7 mouse cellular contexts compared by ENCODE assay signal in genomic region chr11:70970560-70971540, GRCm38 (mm10). TPM values are rescaled to one million over a fixed set of nuclear protein-coding genes. Genes with fewer than 3 reads are reported as not detected.
DNase-seq lines count a peak whose midpoint lies in the region; ATAC-seq and TF ChIP-seq lines count a peak whose summit lies in the region.

No protein-coding gene starts in this region.

- ATAC-seq in granulocyte monocyte progenitor cell, adult 5-6 weeks (replicated peaks; ENCODE audit: poor library complexity, severe bottlenecking), result peak; percentile 53
- peak; percentile 59 for ATAC-seq in liver, embryonic 16.5 days (ENCODE audit: low read depth)

- peak overlapping the region; percentile 83 for H3K27ac ChIP-seq in bone marrow macrophage, adult 2 months (ENCODE audit: insufficient read depth, low read depth, low read length)
- peak overlapping the region; percentile 99 for H3K27ac ChIP-seq in liver, embryonic 16.5 days (ENCODE audit: low read length)
- no peak overlapping the region for H3K27ac ChIP-seq in olfactory bulb, adult 2 months (ENCODE audit: insufficient read depth, low read depth, low read length)

- H3K4me3 ChIP-seq in bone marrow macrophage, adult 2 months (ENCODE audit: insufficient read depth, low read length), result peak overlapping the region; percentile 91
- peak overlapping the region; percentile 77 for H3K4me3 ChIP-seq in liver, embryonic 16.5 days (ENCODE audit: low read depth, low read length)
- peak overlapping the region; percentile 84 for H3K4me3 ChIP-seq in olfactory bulb, adult 2 months (ENCODE audit: insufficient read depth, low read depth, low read length)

- TF ChIP-seq CTCF in bone marrow macrophage, adult 2 months (IDR thresholded peaks at IDR 0.05; ENCODE audit: low read depth, low read length), result no peak
- no peak for TF ChIP-seq CTCF in olfactory bulb, adult 2 months (IDR thresholded peaks at IDR 0.05; ENCODE audit: insufficient read depth, low read depth, low read length)

- H3K27me3 ChIP-seq in liver, embryonic 16.5 days (ENCODE audit: control insufficient read depth, insufficient read depth, low read depth, low read length), result no peaks in the 10 kb centered on the region

- H3K9me3 ChIP-seq in liver, embryonic 16.5 days (replicated peaks; ENCODE audit: control insufficient read depth, low read length), result no peaks in the 10 kb centered on the region

- peak; percentile 30 for DNase-seq in spleen, adult 12 weeks (ENCODE audit: low spot score)
- DNase-seq in spleen, postnatal 4 days (ENCODE audit: low spot score in 2 of 2), result no peak
- DNase-seq in left cerebral cortex, adult 11 months (ENCODE audit: low spot score), result no peak

- H3K4me2 ChIP-seq in liver, embryonic 16.5 days (ENCODE audit: low read depth, low read length), result peak overlapping the region; percentile 78

- WGBS in liver, embryonic 16.5 days (ENCODE audit: insufficient replicate concordance), result 7% methylated on average over 24 of the region's 24 CpGs
- 12% methylated on average over 24 of the region's 24 CpGs for WGBS in olfactory bulb, adult 2 months

- H3K36me3 ChIP-seq in liver, embryonic 16.5 days (ENCODE audit: control insufficient read depth, insufficient read depth), result peaks cover 52% of the 10 kb centered on the region

- H3K9ac ChIP-seq in liver, embryonic 16.5 days (ENCODE audit: low read depth, low read length), result peak overlapping the region; percentile 84

- no peak for TF ChIP-seq POLR2A in bone marrow macrophage, adult 2 months (IDR thresholded peaks at IDR 0.05; ENCODE audit: borderline replicate concordance, low read depth, low read length)
- TF ChIP-seq POLR2A in olfactory bulb, adult 2 months (IDR thresholded peaks at IDR 0.05; ENCODE audit: insufficient read depth, low read depth, low read length), result no peak

- peaks cover 7% of the 10 kb centered on the region; the same call in 1 of the 2 replicates for H3K4me1 ChIP-seq in bone marrow macrophage, adult 2 months (ENCODE audit: control insufficient read depth, insufficient read depth, low read length)
- peaks cover 25% of the 10 kb centered on the region for H3K4me1 ChIP-seq in liver, embryonic 16.5 days (ENCODE audit: control insufficient read depth, low read depth, low read length)
- H3K4me1 ChIP-seq in olfactory bulb, adult 2 months (ENCODE audit: control insufficient read depth, insufficient read depth, low read length), result peaks cover 2% of the 10 kb centered on the region; the same call in 1 of the 2 replicates

RNA-seq across cellular contexts. Expression of gene Rpain, which starts 0.8 kb away (rescaled TPM):
- polyA plus RNA-seq in bone marrow macrophage, adult 2 months (2012; ENCODE audit: insufficient read depth, insufficient read length, missing spikeins), result 60.5 and 65.8 TPM in 2 replicates
- 42.4 and 73.8 TPM in 2 replicates for total RNA-seq in granulocyte monocyte progenitor cell, adult 5-6 weeks (2014; fragmentation: Nextera tagmentation)
- 25.2 and 55.4 TPM in 2 replicates for total RNA-seq in granulocyte monocyte progenitor cell, adult 5-6 weeks (2017)
- polyA plus RNA-seq in liver, embryonic 16.5 days (2015; fragmentation: Nextera tagmentation; extraction: Ambion mirVana), result 75.4 and 81.1 TPM in 2 replicates
- not detected in 2 replicates for polyA plus RNA-seq in olfactory bulb, adult 2 months (2012; ENCODE audit: insufficient read depth, insufficient read length, low replicate concordance, missing spikeins)

RNA-seq across cellular contexts. Expression of gene Nup88, which starts 1.1 kb away (rescaled TPM):
- 54.1 and 56.2 TPM in 2 replicates for polyA plus RNA-seq in bone marrow macrophage, adult 2 months (2012; ENCODE audit: insufficient read depth, insufficient read length, missing spikeins)
- total RNA-seq in granulocyte monocyte progenitor cell, adult 5-6 weeks (2014; fragmentation: Nextera tagmentation), result 102 and 108 TPM in 2 replicates
- 155 and 164 TPM in 2 replicates for total RNA-seq in granulocyte monocyte progenitor cell, adult 5-6 weeks (2017)
- 52.4 and 53.0 TPM in 2 replicates for polyA plus RNA-seq in liver, embryonic 16.5 days (2015; fragmentation: Nextera tagmentation; extraction: Ambion mirVana)
- not detected in 2 replicates for polyA plus RNA-seq in olfactory bulb, adult 2 months (2012; ENCODE audit: insufficient read depth, insufficient read length, low replicate concordance, missing spikeins)

RNA-seq across cellular contexts. Expression of gene C1qbp, which starts 12.0 kb away (rescaled TPM):
- polyA plus RNA-seq in bone marrow macrophage, adult 2 months (2012; ENCODE audit: insufficient read depth, insufficient read length, missing spikeins), result 49.8 and 63.2 TPM in 2 replicates
- total RNA-seq in granulocyte monocyte progenitor cell, adult 5-6 weeks (2014; fragmentation: Nextera tagmentation), result 425 and 440 TPM in 2 replicates
- 107 and 155 TPM in 2 replicates for total RNA-seq in granulocyte monocyte progenitor cell, adult 5-6 weeks (2017)
- 134 and 151 TPM in 2 replicates for polyA plus RNA-seq in liver, embryonic 16.5 days (2015; fragmentation: Nextera tagmentation; extraction: Ambion mirVana)
- not detected in 2 replicates for polyA plus RNA-seq in olfactory bulb, adult 2 months (2012; ENCODE audit: insufficient read depth, insufficient read length, low replicate concordance, missing spikeins)

RNA-seq across cellular contexts. Expression of gene Dhx33, which starts 33.4 kb away (rescaled TPM):
- polyA plus RNA-seq in bone marrow macrophage, adult 2 months (2012; ENCODE audit: insufficient read depth, insufficient read length, missing spikeins), result 12.6 and 13.2 TPM in 2 replicates
- total RNA-seq in granulocyte monocyte progenitor cell, adult 5-6 weeks (2014; fragmentation: Nextera tagmentation), result 32.3 and 34.3 TPM in 2 replicates
- 36.6 and 42.6 TPM in 2 replicates for total RNA-seq in granulocyte monocyte progenitor cell, adult 5-6 weeks (2017)
- 5.4 and 7.1 TPM in 2 replicates for polyA plus RNA-seq in liver, embryonic 16.5 days (2015; fragmentation: Nextera tagmentation; extraction: Ambion mirVana)
- not detected in 2 replicates for polyA plus RNA-seq in olfactory bulb, adult 2 months (2012; ENCODE audit: insufficient read depth, insufficient read length, low replicate concordance, missing spikeins)

RNA-seq across cellular contexts. Expression of gene Mis12, which starts 48.6 kb away (rescaled TPM):
- polyA plus RNA-seq in bone marrow macrophage, adult 2 months (2012; ENCODE audit: insufficient read depth, insufficient read length, missing spikeins), result 29.7 and 29.8 TPM in 2 replicates
- total RNA-seq in granulocyte monocyte progenitor cell, adult 5-6 weeks (2014; fragmentation: Nextera tagmentation), result 34.3 and 37.5 TPM in 2 replicates
- total RNA-seq in granulocyte monocyte progenitor cell, adult 5-6 weeks (2017), result 30.1 and 34.5 TPM in 2 replicates
- polyA plus RNA-seq in liver, embryonic 16.5 days (2015; fragmentation: Nextera tagmentation; extraction: Ambion mirVana), result 23.6 and 24.1 TPM in 2 replicates
- polyA plus RNA-seq in olfactory bulb, adult 2 months (2012; ENCODE audit: insufficient read depth, insufficient read length, low replicate concordance, missing spikeins), result 153 TPM in 1 of 2 replicates, not detected in the other

Comparison
In these comparisons a context has a peak if more than half of its experiments do, and no peak if none do; other contexts are left out.
1. RNA of gene Rpain, which starts 0.8 kb away (polyA plus RNA-seq): 75.4 to 81.1 TPM in liver, embryonic 16.5 days and 60.5 to 65.8 TPM in bone marrow macrophage, adult 2 months; not detected in olfactory bulb, adult 2 months; every median in the first group is over 10 times any median in the second.
2. RNA of gene C1qbp, which starts 12.0 kb away (polyA plus RNA-seq): 134 to 151 TPM in liver, embryonic 16.5 days and 49.8 to 63.2 TPM in bone marrow macrophage, adult 2 months; not detected in olfactory bulb, adult 2 months; every median in the first group is over 10 times any median in the second.
3. Peak in every context shown above with its lines, with median percentiles within 50 percentile points of each other: H3K4me3 ChIP-seq.